Mouse (Mus musculus): ENCODE data around the gene Ccdc71. TPM values are rescaled to one million over a fixed set of nuclear protein-coding genes. Genes with fewer than 3 reads are reported as not detected.

Ccdc71 gene
- polyA plus RNA-seq, 1 experiment from 2014 or later: 43.9 TPM

DNA sequence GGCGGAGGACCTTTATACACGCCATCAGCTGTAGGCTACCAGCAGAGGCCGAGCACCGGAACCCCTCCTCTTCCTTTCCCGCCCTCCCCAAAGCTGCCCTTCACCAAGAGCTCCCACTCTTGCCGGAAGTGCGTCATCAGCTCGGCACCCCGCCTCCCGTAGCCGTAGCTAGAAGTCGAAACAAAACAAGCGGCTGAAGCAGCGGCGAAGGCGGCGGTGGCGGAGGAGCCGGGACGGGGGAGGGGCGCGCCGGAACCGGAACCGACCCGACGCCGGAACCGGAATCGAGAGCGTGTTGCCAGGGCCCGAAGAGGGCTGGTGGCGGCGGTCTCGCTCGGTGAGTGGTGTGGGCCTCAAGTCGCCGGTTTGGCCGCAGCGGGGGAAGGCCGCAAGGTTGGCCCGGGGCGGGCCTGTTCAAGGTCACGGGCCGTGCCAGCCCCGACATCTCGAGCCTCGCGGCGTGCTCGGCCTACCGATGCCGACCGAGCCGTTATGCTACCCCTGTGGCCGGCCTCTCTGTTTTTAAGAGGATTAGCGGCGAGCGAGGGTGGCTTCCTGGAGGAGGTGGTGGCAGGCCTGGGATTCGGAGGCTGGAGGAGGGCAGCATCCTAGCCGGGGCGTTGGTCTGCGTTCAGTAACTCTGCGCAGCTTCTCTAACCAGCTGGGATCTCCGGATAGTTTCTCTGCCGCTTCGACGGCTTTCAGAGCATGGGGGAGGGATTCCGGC lies 30.4 kb downstream of the Ccdc71 start, which contains the start of gene Usp19:
TSS of gene Usp19 (plus strand) at position 44 of the 727 bp plus-strand sequence.
- Histone ChIP-seq H3K4me2 (ENCODE audit: low read length) (peak within 1 kb of the TSS; percentile 93), H3K4me3 (ENCODE audit: low read depth, low read length) (peak within 1 kb of the TSS; percentile 91), H3K9ac (ENCODE audit: low read length) (peak within 1 kb of the TSS; percentile 98), H3K27me3 (replicated peaks; ENCODE audit: control insufficient read depth, insufficient read depth, low read length) (no peaks in the 10 kb centered on the region), H3K27ac (ENCODE audit: low read depth) (peak within 1 kb of the TSS; percentile 97), H3K36me3 (ENCODE audit: control insufficient read depth, insufficient read depth, low read length) (peaks cover 78% of the 10 kb centered on the region), H3K4me1 (replicated peaks; ENCODE audit: control insufficient read depth, insufficient read depth, low read length) (peaks cover 9% of the 10 kb centered on the region), H3K9me3 (ENCODE audit: control insufficient read depth, low read length) (no peaks in the 10 kb centered on the region)
- ATAC-seq (replicated peaks; ENCODE audit: low FRiP score, low TSS enrichment, low read depth): peak; percentile 94
- WGBS: under 1% methylated on average over 68 of the region's 69 CpGs
- peak; percentile 96 for DNase-seq (ENCODE audit: low spot score)

- peak overlapping the region; percentile 91 for H3K4me3 ChIP-seq (ENCODE audit: low read depth, low read length)
- peaks cover 78% of the 10 kb centered on the region for H3K36me3 ChIP-seq (ENCODE audit: control insufficient read depth, insufficient read depth, low read length)
- peaks cover 9% of the 10 kb centered on the region for H3K4me1 ChIP-seq (replicated peaks; ENCODE audit: control insufficient read depth, insufficient read depth, low read length)
- peak overlapping the region; percentile 98 for H3K9ac ChIP-seq (ENCODE audit: low read length)
- DNase-seq (ENCODE audit: low spot score) (no peak), ATAC-seq (replicated peaks; ENCODE audit: low FRiP score, low TSS enrichment, low read depth) (0 out of 2 replicates have a peak, but pooled peaks have one; percentile 10)
- H3K27me3 ChIP-seq (replicated peaks; ENCODE audit: control insufficient read depth, insufficient read depth, low read length): no peaks in the 10 kb centered on the region
- no peaks in the 10 kb centered on the region for H3K9me3 ChIP-seq (ENCODE audit: control insufficient read depth, low read length)
- 8% methylated on average over 12 of the region's 12 CpGs for WGBS
- H3K4me2 ChIP-seq (ENCODE audit: low read length): peak overlapping the region; percentile 93
- peak overlapping the region; percentile 97 for H3K27ac ChIP-seq (ENCODE audit: low read depth)
These were observed 30.9 kb downstream of the Ccdc71 start for GRCm38 (mm10) chr9:108491286-108491580.

GRCm38 (mm10) chr9:108492043-108492750 lies 31.9 kb downstream of the Ccdc71 start:
- WGBS: 84% methylated on average over 16 of the region's 16 CpGs
- Histone ChIP-seq H3K36me3 (ENCODE audit: control insufficient read depth, insufficient read depth, low read length) (peaks cover 78% of the 10 kb centered on the region), H3K4me3 (ENCODE audit: low read depth, low read length) (peak overlapping the region; percentile 91; the same call in 1 of the 2 replicates), H3K27ac (ENCODE audit: low read depth) (no peak overlapping the region), H3K27me3 (replicated peaks; ENCODE audit: control insufficient read depth, insufficient read depth, low read length) (no peaks in the 10 kb centered on the region), H3K4me1 (replicated peaks; ENCODE audit: control insufficient read depth, insufficient read depth, low read length) (peaks cover 9% of the 10 kb centered on the region), H3K4me2 (ENCODE audit: low read length) (peak overlapping the region; percentile 93), H3K9me3 (ENCODE audit: control insufficient read depth, low read length) (no peaks in the 10 kb centered on the region), H3K9ac (ENCODE audit: low read length) (peak overlapping the region; percentile 7; the same call in 1 of the 2 replicates)
- no peak for DNase-seq (ENCODE audit: low spot score)
- no peak for ATAC-seq (replicated peaks; ENCODE audit: low FRiP score, low TSS enrichment, low read depth)

GRCm38 (mm10) chr9:108493246-108493645 lies 32.9 kb downstream of the Ccdc71 start:
- peaks cover 9% of the 10 kb centered on the region for H3K4me1 ChIP-seq (replicated peaks; ENCODE audit: control insufficient read depth, insufficient read depth, low read length)
- DNase-seq (ENCODE audit: low spot score): no peak
- 98% methylated on average over 8 of the region's 8 CpGs for WGBS
- no peak overlapping the region for H3K9ac ChIP-seq (ENCODE audit: low read length)
- no peak for ATAC-seq (replicated peaks; ENCODE audit: low FRiP score, low TSS enrichment, low read depth)
- H3K9me3 ChIP-seq (ENCODE audit: control insufficient read depth, low read length): no peaks in the 10 kb centered on the region
- no peaks in the 10 kb centered on the region for H3K27me3 ChIP-seq (replicated peaks; ENCODE audit: control insufficient read depth, insufficient read depth, low read length)
- no peak overlapping the region for H3K27ac ChIP-seq (ENCODE audit: low read depth)
- H3K4me3 ChIP-seq (ENCODE audit: low read depth, low read length): no peak overlapping the region
- peaks cover 78% of the 10 kb centered on the region for H3K36me3 ChIP-seq (ENCODE audit: control insufficient read depth, insufficient read depth, low read length)
- H3K4me2 ChIP-seq (ENCODE audit: low read length): no peak overlapping the region

- WGBS: 89% methylated on average over 19 of the region's 19 CpGs
- Histone ChIP-seq H3K4me3 (ENCODE audit: low read depth, low read length) (no peak overlapping the region), H3K4me2 (ENCODE audit: low read length) (no peak overlapping the region), H3K4me1 (replicated peaks; ENCODE audit: control insufficient read depth, insufficient read depth, low read length) (peaks cover 9% of the 10 kb centered on the region), H3K9ac (ENCODE audit: low read length) (no peak overlapping the region), H3K27me3 (replicated peaks; ENCODE audit: control insufficient read depth, insufficient read depth, low read length) (no peaks in the 10 kb centered on the region), H3K27ac (ENCODE audit: low read depth) (no peak overlapping the region), H3K9me3 (ENCODE audit: control insufficient read depth, low read length) (no peaks in the 10 kb centered on the region), H3K36me3 (ENCODE audit: control insufficient read depth, insufficient read depth, low read length) (peaks cover 78% of the 10 kb centered on the region)
- no peak for DNase-seq (ENCODE audit: low spot score)
- ATAC-seq (replicated peaks; ENCODE audit: low FRiP score, low TSS enrichment, low read depth): no peak
These were observed 34.0 kb downstream of the Ccdc71 start for GRCm38 (mm10) chr9:108494146-108494825.

- peaks cover 9% of the 10 kb centered on the region for H3K4me1 ChIP-seq (replicated peaks; ENCODE audit: control insufficient read depth, insufficient read depth, low read length)
- peaks cover 78% of the 10 kb centered on the region for H3K36me3 ChIP-seq (ENCODE audit: control insufficient read depth, insufficient read depth, low read length)
- H3K4me2 ChIP-seq (ENCODE audit: low read length): no peak overlapping the region
- H3K9ac ChIP-seq (ENCODE audit: low read length): no peak overlapping the region
- no peak overlapping the region for H3K27ac ChIP-seq (ENCODE audit: low read depth)
- H3K4me3 ChIP-seq (ENCODE audit: low read depth, low read length): no peak overlapping the region
- ATAC-seq (replicated peaks; ENCODE audit: low FRiP score, low TSS enrichment, low read depth) (no peak), DNase-seq (ENCODE audit: low spot score) (no peak)
- no peaks in the 10 kb centered on the region for H3K27me3 ChIP-seq (replicated peaks; ENCODE audit: control insufficient read depth, insufficient read depth, low read length)
- 85% methylated on average over 10 of the region's 10 CpGs for WGBS
- H3K9me3 ChIP-seq (ENCODE audit: control insufficient read depth, low read length): no peaks in the 10 kb centered on the region
These were observed 34.6 kb downstream of the Ccdc71 start for GRCm38 (mm10) chr9:108494905-108495304.

GRCm38 (mm10) chr9:108499231-108499630 lies 38.9 kb downstream of the Ccdc71 start:
- Histone ChIP-seq H3K9me3 (ENCODE audit: control insufficient read depth, low read length) (no peaks in the 10 kb centered on the region), H3K4me2 (ENCODE audit: low read length) (no peak overlapping the region), H3K27me3 (replicated peaks; ENCODE audit: control insufficient read depth, insufficient read depth, low read length) (no peaks in the 10 kb centered on the region), H3K4me1 (replicated peaks; ENCODE audit: control insufficient read depth, insufficient read depth, low read length) (no peaks in the 10 kb centered on the region), H3K9ac (ENCODE audit: low read length) (no peak overlapping the region), H3K4me3 (ENCODE audit: low read depth, low read length) (no peak overlapping the region), H3K27ac (ENCODE audit: low read depth) (no peak overlapping the region), H3K36me3 (ENCODE audit: control insufficient read depth, insufficient read depth, low read length) (peaks cover 89% of the 10 kb centered on the region)
- 93% methylated on average over 7 of the region's 7 CpGs for whole genome bisulfite sequencing
- DNase-seq (ENCODE audit: low spot score) (no peak), ATAC-seq (replicated peaks; ENCODE audit: low FRiP score, low TSS enrichment, low read depth) (no peak)

DNA sequence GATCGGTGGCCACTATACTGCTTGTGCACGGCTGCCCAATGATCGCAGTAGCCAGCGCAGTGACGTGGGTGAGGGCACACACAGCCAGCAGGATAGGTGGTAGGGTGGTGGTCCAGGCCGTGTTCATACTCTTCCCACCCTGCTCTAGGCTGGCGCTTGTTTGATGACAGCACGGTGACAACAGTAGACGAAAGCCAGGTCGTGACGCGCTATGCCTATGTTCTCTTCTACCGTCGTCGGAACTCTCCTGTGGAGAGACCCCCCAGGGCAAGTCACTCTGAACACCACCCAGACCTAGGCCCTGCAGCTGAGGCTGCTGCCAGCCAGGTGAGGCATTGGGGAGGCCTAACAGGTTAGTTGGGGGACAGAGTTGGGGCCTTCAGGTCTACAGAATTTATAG lies 39.6 kb downstream of the Ccdc71 start:
- Histone ChIP-seq H3K27me3 (replicated peaks; ENCODE audit: control insufficient read depth, insufficient read depth, low read length) (no peaks in the 10 kb centered on the region), H3K36me3 (ENCODE audit: control insufficient read depth, insufficient read depth, low read length) (peaks cover 82% of the 10 kb centered on the region), H3K4me2 (ENCODE audit: low read length) (no peak overlapping the region), H3K9ac (ENCODE audit: low read length) (no peak overlapping the region), H3K27ac (ENCODE audit: low read depth) (no peak overlapping the region), H3K9me3 (ENCODE audit: control insufficient read depth, low read length) (no peaks in the 10 kb centered on the region), H3K4me1 (replicated peaks; ENCODE audit: control insufficient read depth, insufficient read depth, low read length) (no peaks in the 10 kb centered on the region), H3K4me3 (ENCODE audit: low read depth, low read length) (no peak overlapping the region)
- WGBS: 92% methylated on average over 15 of the region's 15 CpGs
- no peak for ATAC-seq (replicated peaks; ENCODE audit: low FRiP score, low TSS enrichment, low read depth)
- DNase-seq (ENCODE audit: low spot score): no peak

All from intestine, embryonic 14.5 days (tissue).